Mouse (Mus musculus): ENCODE measurements around the gene Lhfp. TPM values are rescaled to one million over a fixed set of nuclear protein-coding genes. Genes with fewer than 3 reads are reported as not detected.

The Lhfp gene
- polyA plus RNA-seq, 1 experiment, result 13.7 TPM

DNA sequence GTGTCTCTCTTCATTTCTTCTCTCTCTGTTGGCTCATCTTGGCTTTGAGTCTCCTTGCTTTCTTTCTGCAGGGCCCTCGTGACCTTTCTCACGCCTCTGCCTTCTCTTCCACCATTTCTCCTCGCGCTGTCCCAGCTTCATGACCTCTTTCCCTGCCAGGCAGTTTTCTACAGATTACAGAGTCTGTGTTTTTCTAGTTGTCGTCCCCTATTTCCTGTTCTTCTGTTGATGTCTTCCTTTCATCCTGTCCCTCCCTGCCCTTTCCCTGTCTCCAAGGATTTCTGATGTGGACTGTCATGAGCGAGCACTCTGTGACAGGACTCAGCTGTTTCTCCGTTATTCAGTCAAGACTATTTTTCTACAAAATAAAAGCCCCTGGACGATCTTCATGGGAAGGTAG, 124.7 kb downstream of the Lhfp start:
- TF ChIP-seq POLR2A (IDR thresholded peaks at IDR 0.05; ENCODE audit: borderline replicate concordance, control insufficient read depth, low read depth, low read length) (no peak), CTCF (IDR thresholded peaks at IDR 0.05; ENCODE audit: control insufficient read depth, insufficient read depth, low read length) (no peak)
- Histone ChIP-seq H3K27ac (ENCODE audit: control insufficient read depth, insufficient read depth, low read depth, low read length, poor library complexity) (no peak overlapping the region), H3K4me3 (replicated peaks; ENCODE audit: control insufficient read depth, low read depth, low read length) (no peak overlapping the region), H3K4me1 (ENCODE audit: control insufficient read depth, insufficient read depth, low read length) (no peaks in the 10 kb centered on the region)
- WGBS, result 43% methylated on average over 8 of the region's 8 CpGs

DNA sequence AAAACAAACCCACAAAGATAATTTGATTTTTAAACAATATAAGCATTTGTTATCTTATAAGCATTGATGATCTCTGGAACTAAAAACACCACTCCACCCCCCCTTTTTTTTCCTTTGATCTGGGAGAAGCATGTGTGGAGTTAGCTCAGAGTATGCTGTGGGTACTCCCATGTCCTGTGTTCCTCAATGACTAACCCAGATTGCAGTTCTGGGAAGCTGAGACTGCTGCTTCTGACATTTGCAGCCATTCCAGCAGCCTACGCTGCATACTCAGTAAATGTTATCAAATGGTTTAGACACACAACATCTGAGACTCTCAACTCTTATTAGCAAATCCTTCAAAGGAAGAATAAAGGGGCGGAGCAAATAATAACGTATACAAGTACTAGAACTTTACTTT, 128.2 kb downstream of the Lhfp start:
- Histone ChIP-seq H3K4me3 (replicated peaks; ENCODE audit: control insufficient read depth, low read depth, low read length) (no peak overlapping the region), H3K27ac (ENCODE audit: control insufficient read depth, insufficient read depth, low read depth, low read length, poor library complexity) (no peak overlapping the region), H3K4me1 (ENCODE audit: control insufficient read depth, insufficient read depth, low read length) (no peaks in the 10 kb centered on the region)
- TF ChIP-seq CTCF (IDR thresholded peaks at IDR 0.05; ENCODE audit: control insufficient read depth, insufficient read depth, low read length) (no peak), POLR2A (IDR thresholded peaks at IDR 0.05; ENCODE audit: borderline replicate concordance, control insufficient read depth, low read depth, low read length) (no peak)
- 85% methylated on average over 3 of the region's 3 CpGs for WGBS

DNA sequence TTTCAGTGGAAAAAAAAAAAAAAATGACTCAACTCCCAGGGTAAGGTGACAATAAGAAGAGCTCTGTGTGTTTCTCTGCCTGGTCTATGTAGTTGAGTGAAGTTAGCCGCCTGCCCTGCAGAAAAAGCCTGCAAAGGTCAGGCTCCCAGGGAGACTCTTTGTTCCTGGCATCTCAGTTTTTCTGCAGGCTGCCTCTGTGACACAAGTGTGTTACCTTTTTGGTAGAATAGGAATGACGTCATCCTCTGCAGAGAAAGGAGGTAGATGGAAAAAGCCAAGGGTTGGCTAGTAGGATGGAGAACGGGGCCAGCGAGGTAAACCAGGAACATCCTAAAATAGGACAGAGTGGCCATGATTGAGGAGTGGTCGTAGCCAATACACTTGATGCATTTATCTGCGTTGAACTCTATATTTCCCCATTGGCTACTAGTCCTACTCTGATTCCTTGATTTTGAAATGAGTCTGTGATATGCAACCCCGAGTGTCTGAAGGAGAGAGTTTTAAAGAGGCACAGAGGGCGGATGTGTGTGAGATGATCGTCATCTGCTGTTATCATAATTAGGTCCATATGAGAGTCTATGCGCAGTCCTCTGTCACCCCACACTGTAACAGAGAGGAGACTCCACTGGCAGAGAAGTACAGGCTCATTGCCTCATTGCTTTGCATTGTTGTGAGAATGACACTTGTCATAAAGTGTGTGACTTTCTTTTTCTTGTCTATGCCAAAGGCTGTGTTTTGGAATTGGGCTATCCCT, 132.2 kb downstream of the Lhfp start:
- Histone ChIP-seq H3K4me1 (ENCODE audit: control insufficient read depth, insufficient read depth, low read length) (no peaks in the 10 kb centered on the region), H3K27ac (ENCODE audit: control insufficient read depth, insufficient read depth, low read depth, low read length, poor library complexity) (no peak overlapping the region), H3K4me3 (replicated peaks; ENCODE audit: control insufficient read depth, low read depth, low read length) (no peak overlapping the region)
- WGBS, result 83% methylated on average over 10 of the region's 10 CpGs
- no peak for TF ChIP-seq POLR2A (IDR thresholded peaks at IDR 0.05; ENCODE audit: borderline replicate concordance, control insufficient read depth, low read depth, low read length)
- no peak for TF ChIP-seq CTCF (IDR thresholded peaks at IDR 0.05; ENCODE audit: control insufficient read depth, insufficient read depth, low read length)

DNA sequence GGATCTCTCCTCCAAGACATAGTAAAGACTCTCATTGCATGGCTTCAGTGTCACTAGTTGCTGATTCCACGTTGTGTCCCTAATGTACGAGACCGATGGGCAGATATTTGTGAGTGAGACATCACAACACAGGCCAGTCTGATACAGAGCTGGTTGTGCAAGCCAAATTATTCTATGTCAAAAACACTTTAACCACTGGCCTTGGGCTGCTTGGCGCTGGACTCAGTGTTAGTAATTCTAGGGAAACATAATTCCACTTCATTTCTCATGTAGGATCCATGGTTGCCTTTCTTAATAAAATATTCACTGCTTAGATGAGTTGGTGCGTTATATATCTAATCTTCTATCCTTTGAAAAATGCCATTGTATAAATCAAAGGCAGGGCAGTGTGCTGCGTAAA, 138.6 kb downstream of the Lhfp start:
- no peak overlapping the region for H3K4me3 ChIP-seq (replicated peaks; ENCODE audit: control insufficient read depth, low read depth, low read length)

DNA sequence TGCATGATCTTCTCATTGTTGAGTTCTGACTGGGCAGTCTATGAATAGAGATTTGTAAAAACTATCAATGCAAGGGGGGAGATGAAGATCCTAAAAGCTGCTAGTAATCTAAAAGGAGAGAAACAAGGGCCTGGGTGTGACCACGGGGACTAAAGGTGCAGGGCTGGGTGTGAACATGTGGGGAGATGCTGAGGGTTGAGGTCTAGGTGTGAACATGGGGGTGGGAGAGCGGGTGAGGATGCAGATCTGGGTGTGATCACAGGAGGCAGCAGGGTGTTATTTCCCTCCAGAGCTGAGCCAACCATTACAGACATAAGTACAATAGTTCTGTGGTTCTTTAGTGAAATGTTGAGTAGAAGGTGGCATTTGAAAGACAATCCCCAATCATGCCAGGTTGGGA, 144.1 kb downstream of the Lhfp start:
- Histone ChIP-seq H3K4me3 (replicated peaks; ENCODE audit: control insufficient read depth, low read depth, low read length) (no peak overlapping the region), H3K27ac (ENCODE audit: control insufficient read depth, insufficient read depth, low read depth, low read length, poor library complexity) (no peak overlapping the region), H3K4me1 (ENCODE audit: control insufficient read depth, insufficient read depth, low read length) (no peaks in the 10 kb centered on the region)
- no peak for TF ChIP-seq CTCF (IDR thresholded peaks at IDR 0.05; ENCODE audit: control insufficient read depth, insufficient read depth, low read length)
- no peak for TF ChIP-seq POLR2A (IDR thresholded peaks at IDR 0.05; ENCODE audit: borderline replicate concordance, control insufficient read depth, low read depth, low read length)
- WGBS, result 70% methylated on average over 2 of the region's 2 CpGs

More for the DNA sequence above, 138.6 kb downstream of the Lhfp start:
- H3K4me1 ChIP-seq (ENCODE audit: control insufficient read depth, insufficient read depth, low read length), result no peaks in the 10 kb centered on the region
- 83% methylated on average over 6 of the region's 6 CpGs for WGBS
- no peak overlapping the region for H3K27ac ChIP-seq (ENCODE audit: control insufficient read depth, insufficient read depth, low read depth, low read length, poor library complexity)
- TF ChIP-seq POLR2A (IDR thresholded peaks at IDR 0.05; ENCODE audit: borderline replicate concordance, control insufficient read depth, low read depth, low read length), result no peak
- TF ChIP-seq CTCF (IDR thresholded peaks at IDR 0.05; ENCODE audit: control insufficient read depth, insufficient read depth, low read length), result no peak

DNA sequence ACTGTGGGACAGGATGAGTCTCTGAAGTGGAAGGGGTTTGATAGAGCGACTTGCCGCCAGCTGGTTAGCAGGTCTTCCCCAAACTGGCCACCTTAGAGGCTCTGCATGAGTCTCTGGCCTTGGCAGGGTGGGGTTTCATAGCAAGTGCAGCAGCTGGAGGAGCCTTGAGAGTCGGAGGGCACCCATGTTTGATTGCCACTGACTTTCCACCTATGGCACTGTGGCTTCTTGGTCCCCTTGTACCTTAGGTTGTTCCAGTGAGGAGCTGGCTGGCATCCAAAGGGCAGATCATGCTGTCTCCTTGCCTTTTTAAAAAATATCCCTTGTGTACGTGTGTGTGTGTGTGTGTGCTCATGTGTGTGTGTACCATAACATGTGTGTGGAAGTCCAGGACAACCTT, 152.1 kb downstream of the Lhfp start:
- Histone ChIP-seq H3K4me3 (replicated peaks; ENCODE audit: control insufficient read depth, low read depth, low read length) (no peak overlapping the region), H3K4me1 (ENCODE audit: control insufficient read depth, insufficient read depth, low read length) (no peaks in the 10 kb centered on the region), H3K27ac (ENCODE audit: control insufficient read depth, insufficient read depth, low read depth, low read length, poor library complexity) (no peak overlapping the region)
- WGBS, result 73% methylated on average over 4 of the region's 4 CpGs
- TF ChIP-seq CTCF (IDR thresholded peaks at IDR 0.05; ENCODE audit: control insufficient read depth, insufficient read depth, low read length), result no peak
- TF ChIP-seq POLR2A (IDR thresholded peaks at IDR 0.05; ENCODE audit: borderline replicate concordance, control insufficient read depth, low read depth, low read length), result no peak

DNA sequence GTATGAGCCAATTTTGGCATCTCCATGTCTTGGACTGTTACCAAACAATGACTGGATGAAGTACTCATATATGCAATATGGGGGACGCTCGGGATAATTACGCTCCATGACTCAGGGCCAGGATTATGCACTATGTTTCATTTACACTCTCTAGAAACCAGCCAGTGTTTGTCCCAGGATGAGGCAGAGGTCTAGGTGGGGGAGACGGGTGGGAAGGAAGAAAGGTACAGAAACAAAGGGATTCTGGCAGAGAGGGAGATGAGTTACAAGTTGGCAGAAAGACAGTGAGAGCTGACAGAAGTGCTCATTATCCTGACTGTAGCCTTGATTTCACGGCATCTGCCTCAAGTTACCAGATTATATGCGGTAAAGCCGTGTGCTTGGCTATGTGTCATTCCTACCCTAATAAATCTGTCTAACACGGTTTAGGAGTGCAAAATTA, 154.4 kb downstream of the Lhfp start:
- WGBS, result 83% methylated on average over 8 of the region's 8 CpGs
- Histone ChIP-seq H3K4me3 (replicated peaks; ENCODE audit: control insufficient read depth, low read depth, low read length) (no peak overlapping the region), H3K4me1 (ENCODE audit: control insufficient read depth, insufficient read depth, low read length) (no peaks in the 10 kb centered on the region), H3K27ac (ENCODE audit: control insufficient read depth, insufficient read depth, low read depth, low read length, poor library complexity) (no peak overlapping the region)
- TF ChIP-seq CTCF (IDR thresholded peaks at IDR 0.05; ENCODE audit: control insufficient read depth, insufficient read depth, low read length), result no peak
- no peak for TF ChIP-seq POLR2A (IDR thresholded peaks at IDR 0.05; ENCODE audit: borderline replicate concordance, control insufficient read depth, low read depth, low read length)

DNA sequence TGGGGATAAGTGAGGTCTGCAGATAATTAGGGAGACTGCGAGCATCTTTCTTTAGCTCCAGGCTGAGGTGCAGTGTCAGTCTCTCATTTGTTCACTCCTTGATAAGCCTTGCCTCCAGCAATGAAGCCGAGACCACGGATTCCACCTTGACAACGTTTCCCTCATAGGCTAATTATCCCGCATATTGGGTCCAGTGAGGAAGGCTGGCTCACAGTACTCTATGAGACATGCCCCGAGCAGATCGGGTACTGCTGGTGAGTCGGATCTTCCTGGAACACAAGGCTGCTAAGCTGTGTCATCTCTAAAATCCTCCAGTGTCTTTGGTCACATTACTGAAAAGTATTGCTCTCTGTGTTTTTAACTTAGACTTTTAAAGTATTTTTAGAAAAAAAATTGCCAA, 158.8 kb downstream of the Lhfp start:
- no peak overlapping the region for H3K4me3 ChIP-seq (replicated peaks; ENCODE audit: control insufficient read depth, low read depth, low read length)
- H3K27ac ChIP-seq (ENCODE audit: control insufficient read depth, insufficient read depth, low read depth, low read length, poor library complexity), result no peak overlapping the region
- TF ChIP-seq CTCF (IDR thresholded peaks at IDR 0.05; ENCODE audit: control insufficient read depth, insufficient read depth, low read length), result no peak
- no peak for TF ChIP-seq POLR2A (IDR thresholded peaks at IDR 0.05; ENCODE audit: borderline replicate concordance, control insufficient read depth, low read depth, low read length)
- 84% methylated on average over 8 of the region's 8 CpGs for WGBS
- H3K4me1 ChIP-seq (ENCODE audit: control insufficient read depth, insufficient read depth, low read length), result no peaks in the 10 kb centered on the region

Data from bone marrow, adult 2 months (tissue).